Mouse (Mus musculus) common myeloid progenitor, adult 5-6 weeks (primary cell): ENCODE results near the gene Ccdc149. TPM values are rescaled to one million over a fixed set of nuclear protein-coding genes. Genes with fewer than 3 reads are reported as not detected.

Experiments
- ATAC-seq: replicated peaks from 2 replicates; pipeline ENCODE4 v1.8.0; 2016; ENCODE audit warnings: low read depth, mild to moderate bottlenecking, moderate TSS enrichment, inconsistent platforms; ENCODE audit not compliant: poor library complexity, severe bottlenecking
- total RNA-seq: library from RNA; stranded (forward); fragments of 200-1000, 187-1606 nt; gene quantifications from 2 replicates; pipeline ENCODE4 v1.2.3, GENCODE M21; 2017

Gene Ccdc149
- total RNA-seq, 1 experiment from 2014 or later: not detected

DNA sequence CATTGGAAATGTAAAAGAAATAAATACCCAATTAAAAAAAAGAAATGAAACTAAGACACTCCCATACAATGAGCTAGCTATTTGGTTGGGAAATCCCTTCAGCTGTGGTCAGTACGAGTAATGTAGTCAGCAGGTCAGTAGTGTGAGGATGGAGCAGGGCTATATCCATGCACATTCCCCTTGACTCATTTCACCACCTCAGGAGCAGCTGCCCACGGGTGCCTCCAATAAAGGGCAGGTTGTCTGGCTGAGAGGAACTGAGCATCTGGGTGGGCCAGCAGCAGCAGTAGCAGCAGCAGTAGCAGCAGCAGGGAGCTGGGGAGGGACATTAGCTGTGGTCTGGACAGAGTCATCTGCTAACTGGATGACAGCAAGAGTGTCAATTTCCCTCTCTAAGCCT is 85.3 kb downstream of the Ccdc149 start:
- ATAC-seq: no peak

DNA sequence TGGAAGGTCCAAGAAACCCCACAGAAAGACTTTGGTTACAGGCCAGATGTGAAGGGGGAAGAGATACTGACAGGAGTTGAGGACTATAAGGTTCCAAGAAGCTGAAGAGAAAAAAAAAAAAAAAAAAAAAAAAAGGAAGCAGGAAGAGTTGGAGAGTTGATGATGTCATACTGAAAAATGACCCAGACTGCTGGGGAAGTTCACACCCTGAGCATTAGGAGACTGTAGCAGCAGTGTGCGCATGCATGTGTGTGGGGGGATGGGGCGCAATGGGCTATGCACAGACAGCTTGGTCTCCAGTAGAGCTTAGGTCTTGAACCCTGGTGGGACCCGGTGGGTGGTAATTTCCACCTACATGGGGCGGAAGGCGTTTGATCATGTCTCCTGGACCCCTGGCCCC is 87.6 kb downstream of the Ccdc149 start:
- peak; percentile 45; the same call in 1 of the 2 replicates for ATAC-seq

DNA sequence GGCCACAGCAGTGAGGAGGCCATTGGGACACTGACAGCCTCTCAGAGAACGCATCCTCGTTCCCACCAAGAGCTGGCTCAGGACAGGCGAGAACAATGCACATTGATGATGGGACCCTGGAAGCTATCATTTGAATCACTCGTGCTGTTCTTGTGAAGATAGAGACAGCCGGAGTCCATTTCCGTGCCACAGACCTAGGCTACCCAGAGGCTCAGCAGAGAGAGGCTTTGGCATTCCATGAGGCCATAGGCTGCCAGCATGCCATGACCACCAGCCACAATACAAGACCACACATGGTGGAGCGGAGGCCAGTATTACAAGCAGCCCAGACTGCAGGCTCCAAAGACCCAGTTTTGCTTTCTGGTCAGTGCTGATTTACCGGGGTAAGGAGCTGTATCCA is 88.5 kb downstream of the Ccdc149 start:
- ATAC-seq: no peak

DNA sequence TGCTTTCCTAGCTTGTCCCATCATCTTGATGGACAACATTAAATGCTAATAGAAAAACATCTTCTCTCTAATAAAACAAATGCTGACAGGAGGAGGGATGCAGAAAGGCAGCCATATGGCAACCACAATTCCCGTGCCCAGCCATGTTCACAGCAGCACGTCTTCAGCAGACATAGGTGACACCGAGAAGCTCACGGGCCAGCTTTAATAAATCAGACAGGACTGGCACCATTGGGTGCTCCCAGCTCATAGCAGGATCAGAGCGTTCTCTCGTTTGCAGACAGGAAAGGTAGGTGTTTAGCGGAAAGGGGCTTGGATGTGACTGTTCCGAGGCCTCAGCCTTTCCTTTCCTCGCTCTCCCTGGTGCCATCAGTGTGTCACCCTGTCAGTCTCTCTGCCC is 95.5 kb downstream of the Ccdc149 start:
- ATAC-seq: no peak

DNA sequence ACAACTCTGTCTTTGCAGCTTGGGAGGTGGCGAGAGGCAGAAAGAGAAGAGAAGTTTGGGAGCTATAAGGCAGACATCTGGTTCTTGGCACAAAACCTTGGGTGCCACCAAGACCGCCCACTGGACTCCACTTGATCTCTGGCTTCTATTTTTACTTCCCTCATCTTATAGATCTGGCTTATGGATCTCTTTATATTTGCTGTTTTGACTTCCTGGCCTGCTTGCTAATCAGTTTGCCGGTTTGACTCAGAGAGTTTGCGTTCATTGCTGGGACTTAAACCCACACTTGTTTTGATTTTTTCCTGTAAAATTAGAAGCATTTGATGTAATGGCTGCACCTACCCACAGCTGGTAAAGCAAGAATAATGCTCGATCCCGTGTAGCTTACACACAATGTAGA is 100.4 kb downstream of the Ccdc149 start:
- ATAC-seq: no peak

DNA sequence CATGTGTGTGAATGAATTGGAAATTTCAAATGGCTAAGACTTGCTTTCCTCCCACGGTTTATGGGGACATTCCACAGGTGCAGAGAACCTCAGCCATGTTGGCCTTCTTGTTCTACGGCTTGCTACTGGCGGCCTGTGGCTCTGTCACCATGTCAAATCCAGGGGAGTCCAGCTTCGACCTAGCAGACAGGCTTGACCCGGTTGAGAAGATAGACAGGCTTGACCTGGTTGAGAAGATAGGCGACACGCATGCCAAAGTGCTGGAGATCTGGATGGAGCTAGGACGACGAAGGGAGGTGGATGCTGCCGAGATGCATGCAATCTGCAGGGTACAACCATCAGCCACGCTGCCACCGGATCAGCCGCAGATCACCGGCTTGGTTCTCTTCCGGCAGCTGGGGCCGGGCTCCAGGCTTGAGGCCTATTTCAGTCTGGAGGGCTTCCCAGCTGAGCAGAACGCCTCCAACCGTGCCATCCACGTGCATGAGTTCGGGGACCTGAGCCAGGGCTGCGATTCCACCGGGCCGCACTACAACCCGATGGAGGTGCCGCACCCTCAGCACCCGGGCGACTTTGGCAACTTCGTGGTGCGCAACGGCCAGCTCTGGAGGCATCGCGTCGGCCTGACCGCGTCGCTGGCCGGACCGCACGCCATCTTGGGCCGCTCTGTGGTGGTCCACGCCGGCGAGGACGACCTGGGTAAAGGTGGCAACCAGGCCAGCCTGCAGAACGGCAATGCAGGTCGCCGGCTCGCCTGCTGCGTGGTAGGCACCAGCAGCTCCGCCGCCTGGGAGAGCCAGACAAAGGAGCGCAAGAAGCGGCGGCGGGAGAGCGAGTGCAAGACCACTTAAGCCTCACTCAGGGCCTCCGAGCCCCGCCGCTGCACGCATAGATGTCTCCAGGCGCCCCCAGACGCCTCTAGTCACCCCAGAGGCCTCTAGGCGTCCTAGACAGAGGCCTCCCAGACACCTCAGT is 103.2 kb downstream of the Ccdc149 start:
- no peak for ATAC-seq

DNA sequence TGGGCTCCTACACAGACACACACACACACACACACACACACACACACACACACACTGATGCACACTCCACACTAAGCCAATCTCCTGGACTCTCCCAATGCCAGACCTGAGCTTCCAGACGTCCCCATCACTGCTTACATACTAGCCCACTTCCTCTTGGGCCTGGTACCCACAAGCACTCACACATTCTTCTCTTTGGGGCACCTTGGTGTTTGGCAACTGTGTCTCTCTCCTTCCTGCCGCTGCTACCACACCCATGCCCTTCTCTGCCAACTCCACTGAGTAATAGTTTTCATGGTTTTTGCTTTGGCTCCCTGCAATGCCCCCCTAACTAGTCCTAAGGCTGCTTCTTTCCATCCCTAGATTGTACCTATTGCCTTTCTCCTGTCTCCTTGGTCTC is 104.7 kb downstream of the Ccdc149 start:
- ATAC-seq: 0 out of 2 replicates have a peak, but pooled peaks have one; percentile 11

DNA sequence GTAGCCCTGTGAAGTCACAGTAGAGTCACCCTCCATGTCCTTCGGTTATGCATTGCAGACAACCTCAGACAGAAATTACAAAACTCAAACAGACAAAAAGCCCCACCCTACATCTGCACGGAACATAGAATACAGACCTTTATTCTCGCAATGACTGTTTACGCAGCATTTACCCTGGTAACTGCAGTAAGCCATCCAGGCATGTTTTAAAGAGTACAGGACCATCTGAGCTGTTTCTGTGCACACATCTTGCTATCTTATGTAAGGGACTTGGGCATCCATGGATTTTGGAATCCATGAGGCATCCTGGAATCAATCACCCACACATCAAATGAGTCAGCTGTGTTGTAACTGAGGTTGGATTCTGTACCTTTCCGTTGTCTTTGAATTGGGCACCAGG is 105.4 kb downstream of the Ccdc149 start:
- no peak for ATAC-seq

DNA sequence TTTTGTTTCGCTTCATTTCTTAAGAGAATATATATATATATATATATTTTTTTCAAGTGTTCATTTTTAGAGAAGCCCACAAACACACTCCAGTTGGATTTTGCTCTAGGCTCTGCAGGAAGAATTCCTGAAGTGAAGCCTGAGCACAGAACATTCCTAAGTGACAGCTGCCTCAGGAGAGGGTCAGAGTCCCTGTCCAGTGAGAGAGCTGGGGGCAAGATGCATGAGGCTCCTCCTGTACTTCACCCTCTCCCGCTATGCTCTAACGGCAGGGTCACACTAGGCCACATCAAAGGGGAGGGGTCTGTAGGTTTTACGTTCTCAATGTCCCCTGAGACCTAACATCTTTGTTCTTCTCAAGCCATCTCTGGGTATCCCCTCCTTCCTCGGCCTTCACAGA is 106.8 kb downstream of the Ccdc149 start:
- ATAC-seq: no peak

DNA sequence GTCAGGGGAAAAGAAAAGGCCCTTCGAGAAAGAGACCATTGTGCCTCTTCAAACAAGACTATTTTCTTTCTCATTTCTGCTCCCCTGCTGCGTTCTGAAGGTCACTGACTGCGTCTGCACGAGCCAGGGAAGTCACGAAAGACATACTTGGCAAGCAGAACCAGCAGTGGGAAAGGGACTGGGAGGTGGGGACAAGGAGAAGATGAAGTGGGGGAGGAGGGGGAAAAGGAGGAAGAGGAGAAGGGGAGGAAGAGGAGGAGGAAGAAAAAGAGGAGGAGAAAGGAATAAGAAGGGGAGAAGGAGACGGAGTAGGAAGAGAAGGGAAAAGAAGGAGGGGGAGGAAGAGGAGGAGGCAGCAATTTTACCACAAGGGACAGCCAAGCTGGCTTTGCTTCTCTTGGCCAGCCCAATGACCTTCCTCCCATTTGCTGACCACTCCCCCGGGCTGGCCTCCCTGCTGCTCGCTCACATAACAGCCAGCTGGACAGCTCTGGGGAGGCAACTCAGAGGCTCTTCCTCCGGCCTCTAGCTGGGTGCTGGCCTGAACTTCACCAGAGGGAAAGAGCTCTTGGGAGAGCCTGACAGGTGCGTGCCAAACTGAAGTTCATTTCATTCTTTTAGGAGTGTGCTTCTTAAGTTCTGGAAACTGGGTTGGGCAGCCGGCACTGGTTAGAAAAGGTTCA is 107.7 kb downstream of the Ccdc149 start, which contains the start of gene Sod3:
Gene Sod3 (plus strand): TSS at position 324 of the 683 bp plus-strand sequence.
- ATAC-seq: no peak

DNA sequence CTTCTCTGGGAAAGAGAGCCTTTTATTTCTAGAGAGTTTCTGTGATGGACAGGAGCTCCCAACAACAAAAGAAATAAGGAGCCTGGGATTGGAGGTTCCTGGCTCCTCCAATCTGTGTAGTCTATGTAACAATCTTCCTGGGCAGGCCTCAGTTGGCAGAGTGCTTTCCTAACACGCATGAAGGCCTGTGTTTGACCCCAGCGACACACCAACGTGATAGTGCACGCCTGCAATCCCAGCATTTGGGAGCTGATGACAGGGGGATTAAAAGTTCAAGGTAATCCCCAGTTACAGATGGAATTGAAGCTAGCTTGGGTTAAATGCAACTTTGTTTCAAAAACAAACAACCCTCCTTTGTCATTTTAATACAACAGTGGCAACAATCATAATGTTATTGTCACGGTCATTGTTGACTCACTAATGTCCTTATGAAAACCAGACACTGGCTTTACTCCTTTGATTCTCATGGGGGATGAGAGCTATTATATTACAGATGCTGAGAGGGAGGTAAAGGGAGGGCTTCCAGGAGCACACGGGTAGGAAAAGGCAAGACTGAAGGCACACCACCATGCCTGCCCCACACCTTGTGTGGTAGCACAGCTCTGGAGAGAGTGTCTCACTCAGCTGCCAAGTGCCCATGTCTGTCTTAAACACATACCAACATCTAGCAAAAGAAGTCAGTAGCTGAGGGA is 108.4 kb downstream of the Ccdc149 start:
- no peak for ATAC-seq

DNA sequence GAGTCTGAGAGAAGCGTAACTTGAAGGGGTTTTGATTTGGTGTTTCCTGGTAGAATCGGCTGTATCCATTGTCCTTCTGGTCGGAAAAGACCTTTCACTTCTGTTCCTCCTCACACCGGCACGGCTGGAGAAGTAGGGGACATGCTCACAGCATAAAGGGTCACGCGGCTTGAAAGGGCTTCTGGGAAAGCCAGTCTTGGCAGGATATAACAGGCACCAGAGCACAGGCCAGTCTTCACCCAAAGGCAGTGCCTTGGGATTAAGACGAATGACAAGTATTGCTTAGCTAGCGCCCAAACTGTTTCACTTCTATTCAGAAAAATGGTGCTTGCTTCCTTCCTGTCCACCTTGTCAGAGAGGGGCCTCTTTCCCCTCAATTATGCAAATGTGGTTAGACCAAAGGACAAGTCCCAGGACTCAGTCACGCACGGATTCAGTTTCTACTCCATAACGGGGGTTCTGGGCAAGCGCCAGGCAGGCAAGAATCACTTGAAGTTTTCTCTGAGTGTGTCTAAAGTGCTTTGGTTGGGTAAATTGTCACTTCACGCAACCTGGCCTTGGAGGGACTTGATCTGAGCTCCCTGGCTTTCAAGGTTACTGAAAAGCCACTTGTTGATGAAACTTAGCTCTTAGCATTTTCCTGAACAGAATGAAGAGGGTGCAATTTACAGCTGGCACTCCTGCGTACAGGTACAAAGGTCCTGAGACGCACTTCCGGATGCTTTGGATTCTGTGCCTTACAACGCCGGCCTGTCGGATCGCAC is 110.9 kb downstream of the Ccdc149 start:
- ATAC-seq: no peak

DNA sequence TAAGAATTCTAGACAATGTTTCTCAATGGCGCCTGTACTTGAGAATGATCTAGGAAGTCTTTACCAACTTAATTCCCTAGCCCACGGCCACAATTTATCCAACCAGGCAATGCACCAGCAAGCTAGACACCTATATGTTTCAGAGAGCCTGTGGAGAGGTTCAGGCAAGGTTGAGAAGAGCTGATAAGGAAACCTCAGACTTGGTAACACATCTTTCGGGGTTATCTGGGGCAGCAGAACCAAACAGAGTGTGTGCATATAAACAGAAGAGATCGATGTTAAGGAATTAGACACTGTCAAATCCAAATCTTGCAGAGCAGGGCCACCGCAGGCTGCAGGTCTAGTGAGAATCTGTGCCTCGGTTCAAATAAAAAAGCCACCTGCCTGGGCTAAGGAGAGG is 113.2 kb downstream of the Ccdc149 start:
- no peak for ATAC-seq

DNA sequence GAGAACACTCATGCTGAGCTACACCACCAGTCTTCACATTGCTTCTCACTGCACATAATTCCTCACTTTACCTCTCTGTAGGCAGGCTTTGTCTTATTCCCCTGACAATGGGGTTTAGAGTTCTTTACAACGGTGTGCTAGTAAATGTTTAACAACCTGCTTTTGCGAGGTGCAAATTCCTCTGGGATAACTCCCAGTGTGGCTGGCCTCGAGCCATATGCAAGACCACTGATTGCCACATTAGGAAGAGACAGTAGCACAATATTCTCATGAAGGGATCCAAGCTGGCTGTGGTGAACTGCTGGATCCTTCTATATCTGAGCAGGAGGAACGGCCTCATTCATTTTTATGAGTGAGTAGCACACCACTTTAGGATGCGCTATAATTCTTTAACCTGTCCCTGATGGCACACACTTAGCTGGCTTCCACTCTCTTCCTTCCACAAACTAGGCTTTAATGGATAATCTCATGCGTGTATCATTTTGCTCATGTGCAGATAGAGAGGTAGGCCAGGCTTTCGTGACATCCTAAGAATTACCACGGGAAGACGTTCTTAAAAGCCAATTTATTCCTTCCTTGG is 114.1 kb downstream of the Ccdc149 start:
- ATAC-seq: no peak

DNA sequence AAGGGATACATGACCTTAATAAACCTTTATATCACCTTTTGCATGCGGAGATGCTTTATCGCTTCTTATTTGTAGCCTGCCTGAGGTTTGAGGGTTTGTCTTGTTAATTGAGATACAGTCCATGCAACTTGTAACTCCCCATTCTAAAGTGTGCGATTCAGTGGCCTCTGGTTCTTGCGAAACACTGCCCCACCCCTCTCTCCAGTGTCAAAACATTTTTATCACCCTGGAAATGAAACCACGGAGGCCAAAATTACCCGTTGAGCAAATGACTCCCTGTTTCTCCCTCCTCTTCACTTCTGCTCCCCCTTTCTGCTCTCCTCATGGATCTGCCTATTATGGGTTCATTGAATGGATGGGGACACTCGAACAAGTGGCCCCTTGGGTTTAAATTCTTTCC is 115.7 kb downstream of the Ccdc149 start:
- peak; percentile 73 for ATAC-seq

DNA sequence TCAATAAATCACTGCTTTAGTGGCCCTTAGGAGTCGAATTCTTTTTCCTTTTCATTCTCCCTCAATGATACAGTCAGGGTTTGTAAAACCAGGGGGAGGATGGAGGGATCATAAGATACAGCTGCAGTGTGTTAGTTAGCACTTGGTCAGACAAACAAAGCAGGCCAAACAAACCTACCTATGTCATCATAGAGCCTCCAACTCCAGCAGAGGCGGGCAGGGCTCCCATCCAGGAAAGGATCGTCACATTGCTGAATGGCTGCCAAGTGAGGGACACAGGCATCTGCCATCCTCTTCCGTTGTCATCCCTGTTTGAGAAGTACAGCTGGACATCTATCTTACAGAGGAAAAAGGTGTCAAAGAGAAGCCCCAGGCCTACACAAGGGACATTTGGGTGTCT is 116.9 kb downstream of the Ccdc149 start:
- no peak for ATAC-seq

DNA sequence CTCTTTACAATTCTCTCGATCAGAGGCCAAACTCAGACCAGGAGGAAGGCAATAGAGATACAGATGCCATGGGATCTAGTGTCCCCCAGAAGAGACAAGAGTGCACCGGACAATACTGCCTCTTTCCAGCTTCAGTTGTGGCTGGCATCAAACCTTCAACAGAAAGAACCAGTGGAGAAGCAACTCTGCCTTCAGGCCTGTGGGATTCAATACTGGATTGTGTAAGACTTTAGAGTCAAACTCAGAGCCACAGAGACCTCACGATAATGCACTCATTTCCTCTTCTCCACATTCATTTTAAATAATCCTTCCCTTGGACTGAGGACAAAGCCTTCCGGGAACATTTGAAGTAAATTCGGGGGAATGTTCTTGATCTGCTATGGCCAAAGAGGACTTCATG is 118.6 kb downstream of the Ccdc149 start:
- no peak for ATAC-seq

DNA sequence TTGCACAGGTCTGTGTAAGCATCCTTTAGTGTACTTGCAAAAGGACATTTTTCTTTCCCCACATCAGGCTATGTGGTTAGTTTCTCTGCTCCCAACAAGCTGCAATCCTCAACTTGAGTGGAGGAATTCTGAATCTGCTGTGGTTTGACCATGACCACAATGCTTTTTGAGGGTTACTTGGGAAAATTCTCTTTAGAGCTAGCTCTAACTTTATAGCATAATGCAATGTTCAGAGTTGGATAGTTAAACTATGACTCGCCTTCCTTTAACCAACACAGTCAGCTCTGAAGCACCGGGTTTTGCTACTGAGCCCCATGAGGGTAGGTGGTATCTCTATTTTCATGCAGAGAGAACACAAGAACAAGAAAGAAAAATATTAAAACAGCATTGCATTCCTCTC is 119.8 kb downstream of the Ccdc149 start:
- no peak for ATAC-seq

DNA sequence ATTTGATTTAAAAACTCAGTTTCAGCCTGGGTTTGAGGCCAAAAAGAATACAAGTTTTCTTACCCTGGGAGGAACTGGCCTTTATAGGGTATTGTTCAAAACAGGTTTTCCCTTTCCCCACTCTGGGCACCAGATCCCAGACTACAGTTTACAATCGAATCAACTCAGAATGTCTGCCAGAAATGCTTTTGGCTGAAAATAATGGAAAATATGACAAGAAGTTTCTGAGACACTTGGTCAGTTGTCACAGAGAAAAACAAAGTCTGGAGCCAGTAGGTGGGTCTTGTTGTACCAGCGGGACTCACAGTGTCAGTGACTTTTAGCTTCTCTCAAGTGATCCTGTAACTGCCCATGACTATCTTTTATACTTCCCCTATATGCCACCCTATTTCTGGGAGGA is 120.9 kb downstream of the Ccdc149 start:
- no peak for ATAC-seq

DNA sequence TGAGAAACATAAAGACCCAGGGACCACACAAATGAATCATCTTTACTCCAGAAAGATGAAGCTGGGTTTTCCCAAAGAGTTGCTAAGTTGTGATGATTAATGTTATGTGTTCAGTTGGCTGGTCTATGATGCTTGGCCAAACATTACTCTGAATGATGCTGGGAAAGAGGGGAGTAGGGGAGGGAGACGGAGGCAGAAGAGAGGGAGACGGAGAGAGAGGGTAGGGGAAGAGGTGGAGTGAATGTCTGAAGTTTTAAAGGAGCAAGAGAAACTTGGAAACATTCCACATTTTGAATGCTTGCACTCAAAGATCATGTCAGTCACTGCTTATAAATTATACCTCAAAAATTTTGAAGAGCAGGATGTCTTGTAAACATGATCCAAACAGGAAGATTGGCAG is 124.4 kb downstream of the Ccdc149 start:
- no peak for ATAC-seq
